Mouse (Mus musculus) C2C12 (cell line): ENCODE measurements at regions not wholly inside any gene's neighbourhood (a gene's known extent, or its start where the extent isn't known, plus 50 kb on each side); places are given as distances from the start of the nearest gene placed in this dataset.

Experiments used
- H3K27me3 ChIP-seq: one replicate; pipeline ENCODE4 v1.6.1; 2011; ENCODE audit not compliant: control insufficient read depth, insufficient read depth, insufficient read length
- H3K36me3 ChIP-seq: one replicate; pipeline ENCODE4 v1.6.1; 2011; ENCODE audit not compliant: control insufficient read depth, insufficient read depth
- H3K4me3 ChIP-seq: one replicate; pipeline ENCODE4 v1.5.1; 2011; ENCODE audit warnings: mild to moderate bottlenecking, control low read depth; ENCODE audit not compliant: poor library complexity, insufficient read depth, severe bottlenecking
- H3K79me2 ChIP-seq: one replicate; pipeline ENCODE4 v1.6.1; 2011; ENCODE audit not compliant: control insufficient read depth, insufficient read depth
- H3K79me3 ChIP-seq: one replicate; pipeline ENCODE4 v1.6.1; 2011; ENCODE audit warnings: low read depth, control low read depth
- H3ac ChIP-seq: one replicate; pipeline ENCODE3; 2011; ENCODE audit warnings: low read depth; ENCODE audit not compliant: control insufficient read depth, insufficient read length
- CEBPB ChIP-seq: IDR thresholded peaks from one replicate; pipeline ENCODE4 v1.6.1; 2011; ENCODE audit warnings: low read depth, mild to moderate bottlenecking, control low read depth, moderate library complexity
- CTCF ChIP-seq: IDR thresholded peaks from one replicate; pipeline ENCODE4 v1.5.1; 2011; ENCODE audit not compliant: control insufficient read depth, insufficient read depth, insufficient read length
- FOSL1 ChIP-seq: IDR thresholded peaks from one replicate; pipeline ENCODE4 v1.8.0; 2011; ENCODE audit warnings: mild to moderate bottlenecking, low read length; ENCODE audit not compliant: poor library complexity, insufficient read depth, severe bottlenecking
- MAX ChIP-seq: IDR thresholded peaks from one replicate; pipeline ENCODE4 v1.6.1; 2011; ENCODE audit warnings: mild to moderate bottlenecking, control low read depth
- MYOD1 ChIP-seq: IDR thresholded peaks from one replicate; pipeline ENCODE4 v1.6.1; 2011; ENCODE audit warnings: low read depth; ENCODE audit not compliant: control insufficient read depth, insufficient read length
- MYOG ChIP-seq: IDR thresholded peaks from one replicate; pipeline ENCODE4 v1.6.1; 2011; ENCODE audit not compliant: control insufficient read depth, insufficient read length; ENCODE audit errors: extremely low read depth
- USF1 ChIP-seq: IDR thresholded peaks from one replicate; pipeline ENCODE4 v1.6.1; 2011; ENCODE audit warnings: low read depth, mild to moderate bottlenecking, control low read depth, moderate library complexity

DNA sequence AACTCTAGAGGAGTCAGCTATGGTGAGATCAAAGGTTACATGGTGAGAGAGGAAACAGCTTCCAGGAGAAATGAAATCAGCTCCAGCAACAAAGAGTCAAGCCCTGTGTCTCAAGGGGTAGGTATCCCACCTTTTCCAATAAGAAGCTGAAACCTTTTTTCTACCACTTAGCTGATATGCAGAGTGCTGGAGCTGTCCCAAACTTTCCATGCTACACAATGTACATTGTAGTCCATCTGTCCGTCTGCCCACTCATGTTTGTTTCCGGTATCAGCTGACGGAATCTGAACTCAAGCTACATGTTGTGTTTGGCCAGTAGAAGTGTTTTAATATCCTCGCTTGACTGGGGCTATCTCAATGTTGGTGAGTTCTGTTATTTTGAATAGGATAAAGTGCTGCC is 83.6 kb upstream of the Ngf start:
- Histone ChIP-seq H3ac (no peak overlapping the region), H3K79me2 (no peaks in the 10 kb centered on the region), H3K27me3 (no peaks in the 10 kb centered on the region), H3K36me3 (no peaks in the 10 kb centered on the region), H3K4me3 (no peak overlapping the region), H3K79me3 (no peaks in the 10 kb centered on the region)
- TF ChIP-seq CTCF (no peak), FOSL1 (no peak), CEBPB (no peak), MYOG (no peak), USF1 (no peak), MYOD1 (no peak), MAX (no peak)

DNA sequence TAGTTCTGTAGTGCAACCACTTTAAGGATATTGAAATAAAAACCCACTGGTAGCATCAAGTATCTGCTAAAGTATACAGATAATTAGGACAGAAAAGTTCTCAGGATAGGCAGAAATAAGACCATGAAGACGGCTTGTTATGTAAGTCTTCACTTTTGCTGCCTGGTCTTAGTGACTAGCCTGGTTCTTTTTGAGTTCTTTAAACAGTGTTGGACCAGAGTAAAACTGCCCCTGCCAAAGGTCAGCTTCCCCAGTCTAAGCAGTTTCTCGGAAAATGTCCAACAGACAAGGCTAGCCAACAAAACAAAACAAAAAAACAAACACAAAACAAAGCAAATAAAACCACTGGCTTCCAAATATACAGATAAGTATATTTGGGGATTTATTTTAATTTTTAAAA is 85.1 kb upstream of the Ngf start:
- TF ChIP-seq CEBPB (no peak), CTCF (no peak), MAX (no peak), MYOD1 (no peak), MYOG (no peak), USF1 (no peak), FOSL1 (no peak)
- H3K27me3 ChIP-seq = no peaks in the 10 kb centered on the region
- no peaks in the 10 kb centered on the region for H3K79me2 ChIP-seq
- no peak overlapping the region for H3ac ChIP-seq
- H3K36me3 ChIP-seq = no peaks in the 10 kb centered on the region
- no peaks in the 10 kb centered on the region for H3K79me3 ChIP-seq
- H3K4me3 ChIP-seq = no peak overlapping the region

DNA sequence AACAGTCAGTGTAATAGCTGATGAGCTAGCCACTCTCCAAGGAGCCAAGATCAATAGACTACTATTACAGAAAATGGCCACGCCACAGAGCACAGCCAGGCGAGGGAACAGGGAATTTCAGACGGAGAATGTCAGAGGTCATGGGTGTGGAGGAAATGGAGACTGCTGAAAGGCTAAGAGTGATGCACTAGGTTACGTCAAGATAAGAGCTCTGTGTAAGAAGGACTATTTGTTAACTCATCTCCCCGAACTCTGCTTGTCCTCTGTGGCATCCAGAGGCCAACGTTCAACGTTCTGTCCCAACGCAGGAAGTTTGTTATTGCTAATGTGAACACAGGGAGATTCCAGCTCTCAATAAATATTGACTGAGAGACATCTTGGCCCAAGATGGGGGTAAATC is 86.0 kb upstream of the Ngf start:
- TF ChIP-seq USF1 (no peak), MYOG (no peak), MAX (no peak), FOSL1 (no peak), MYOD1 (no peak), CEBPB (no peak), CTCF (no peak)
- Histone ChIP-seq H3ac (no peak overlapping the region), H3K36me3 (no peaks in the 10 kb centered on the region), H3K79me3 (no peaks in the 10 kb centered on the region), H3K79me2 (no peaks in the 10 kb centered on the region), H3K4me3 (no peak overlapping the region), H3K27me3 (no peaks in the 10 kb centered on the region)

DNA sequence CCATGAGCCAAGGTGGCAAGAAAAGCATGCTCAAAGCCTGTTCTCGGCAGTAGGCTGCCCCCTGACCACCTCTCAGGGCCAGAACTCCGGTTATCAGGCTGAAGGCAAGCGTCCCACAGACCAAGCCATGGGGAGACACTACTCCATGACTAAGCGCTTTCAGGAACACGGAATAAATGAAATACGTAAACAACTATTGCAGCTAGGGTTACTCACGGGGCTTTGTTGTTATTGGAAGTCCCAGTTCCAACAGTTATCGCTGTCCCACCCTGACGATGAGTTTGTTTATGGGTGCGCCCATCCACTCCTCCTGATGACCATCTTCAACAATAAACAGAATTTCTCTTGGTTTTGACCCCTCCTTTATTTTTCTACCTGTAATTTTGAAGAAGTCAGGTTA is 88.0 kb upstream of the Ngf start:
- H3K79me2 ChIP-seq = no peaks in the 10 kb centered on the region
- H3K79me3 ChIP-seq = no peaks in the 10 kb centered on the region
- H3K36me3 ChIP-seq = no peaks in the 10 kb centered on the region
- no peak overlapping the region for H3ac ChIP-seq
- H3K27me3 ChIP-seq = no peaks in the 10 kb centered on the region
- H3K4me3 ChIP-seq = no peak overlapping the region
- no peak for TF ChIP-seq CTCF
- TF ChIP-seq CEBPB = no peak

DNA sequence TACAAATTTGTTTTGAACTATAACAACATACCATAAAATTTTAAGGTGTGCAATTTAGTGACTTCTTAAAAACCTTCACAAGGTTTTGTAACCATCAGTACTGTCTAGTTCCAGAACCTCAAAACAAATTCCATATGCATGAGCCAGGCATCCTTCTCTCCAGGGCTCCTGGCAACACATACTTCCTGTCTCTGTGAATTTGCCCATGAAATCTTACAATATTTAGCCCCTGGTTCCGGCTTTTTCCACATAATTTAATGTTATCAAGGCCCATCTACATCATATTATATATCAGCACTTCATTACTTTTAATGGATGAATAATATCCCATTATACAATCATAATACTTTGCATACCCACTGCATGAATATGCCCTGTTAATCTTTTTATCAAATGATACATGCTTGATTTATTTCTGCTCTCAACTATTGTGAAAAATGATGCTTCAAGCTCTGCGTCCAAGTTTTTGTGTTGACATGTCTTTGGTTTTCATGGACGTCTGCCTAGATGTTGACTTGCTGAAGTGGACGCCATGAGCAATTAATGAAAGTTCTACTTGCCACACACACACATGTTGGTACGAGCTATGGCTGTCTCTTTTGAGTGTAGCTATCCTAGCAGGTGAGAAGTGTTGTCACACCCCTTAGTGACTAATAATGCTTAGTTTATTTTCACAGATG is 95.2 kb upstream of the Ngf start:
- no peak overlapping the region for H3ac ChIP-seq
- TF ChIP-seq MAX (no peak), MYOD1 (no peak), MYOG (no peak), FOSL1 (peak; percentile 43), CTCF (no peak), USF1 (no peak)
- no peaks in the 10 kb centered on the region for H3K36me3 ChIP-seq
- H3K79me3 ChIP-seq = no peaks in the 10 kb centered on the region
- H3K4me3 ChIP-seq = no peak overlapping the region
- H3K27me3 ChIP-seq = no peaks in the 10 kb centered on the region
- H3K79me2 ChIP-seq = no peaks in the 10 kb centered on the region

DNA sequence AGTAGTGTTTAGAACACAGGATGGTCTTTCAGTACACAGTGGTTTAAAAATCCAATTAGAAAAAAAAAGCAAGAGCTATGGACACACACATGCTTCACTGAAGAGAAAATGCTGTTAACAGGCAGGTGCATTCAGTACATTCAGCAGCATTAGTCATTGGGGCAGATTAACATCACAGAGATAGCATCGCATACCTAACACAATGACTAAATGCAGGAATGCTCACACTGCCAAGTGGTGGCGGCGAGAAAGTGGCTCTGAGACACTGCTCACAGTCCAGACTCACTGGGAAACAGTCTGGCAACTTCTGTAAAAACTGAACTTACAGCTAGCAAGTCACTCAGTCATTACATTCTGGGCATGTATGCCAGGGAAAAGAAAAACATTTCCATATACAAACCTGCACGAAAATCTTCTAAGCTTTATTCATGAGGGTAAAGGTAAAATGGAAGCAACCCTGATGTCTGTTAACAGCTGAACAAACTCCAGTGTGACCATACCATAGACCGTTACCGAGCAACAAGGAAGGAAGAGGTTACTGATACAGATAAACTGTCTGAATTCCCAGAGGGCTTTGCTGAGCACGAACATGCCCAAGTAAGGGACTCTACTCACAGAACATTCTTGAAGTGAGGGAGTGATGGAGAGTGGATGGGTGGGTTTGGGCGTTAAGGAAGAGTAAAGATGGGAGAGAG is 97.4 kb upstream of the Ngf start:
- no peaks in the 10 kb centered on the region for H3K79me3 ChIP-seq
- H3K79me2 ChIP-seq = no peaks in the 10 kb centered on the region
- no peak overlapping the region for H3ac ChIP-seq
- no peaks in the 10 kb centered on the region for H3K36me3 ChIP-seq
- no peaks in the 10 kb centered on the region for H3K27me3 ChIP-seq
- H3K4me3 ChIP-seq = no peak overlapping the region
- TF ChIP-seq USF1 (no peak), MYOD1 (peak; percentile 87), MYOG (no peak), CTCF (no peak), CEBPB (no peak), MAX (peak; percentile 24), FOSL1 (peak; percentile 57)
